Mouse (Mus musculus): ENCODE measurements around the gene Tgfbr3l.
"Not testable (repeated sequence)": the region's sequence is repeated elsewhere in the genome, so short reads cannot be mapped to it uniquely, and the experiment has no call there.

The Tgfbr3l gene

GRCm38 (mm10) chr8:4237814-4238433 is 10.1 kb upstream of the Tgfbr3l start:
- DNase-seq (ENCODE audit: low spot score in 2 of 2) = no peak

- DNase-seq (ENCODE audit: low spot score in 2 of 2) = peak; percentile 100
These were observed 9.4 kb upstream of the Tgfbr3l start, which contains the start of the genes Map2k7 and Gm49320 for GRCm38 (mm10) chr8:4238434-4239192. Map2k7 (plus strand) TSS chr8:4238740. Gm49320 (plus strand) TSS chr8:4238865.

- DNase-seq (ENCODE audit: low spot score in 2 of 2) = no peak
These were observed 8.7 kb upstream of the Tgfbr3l start for GRCm38 (mm10) chr8:4239193-4239890.

- DNase-seq (ENCODE audit: low spot score in 2 of 2) = no peak
These were observed 3.0 kb upstream of the Tgfbr3l start for GRCm38 (mm10) chr8:4245061-4245460.

- DNase-seq (ENCODE audit: low spot score in 2 of 2) = no peak
These were observed 2.3 kb upstream of the Tgfbr3l start for GRCm38 (mm10) chr8:4245737-4246136.

GRCm38 (mm10) chr8:4247241-4247640 is 773 bp upstream of the Tgfbr3l start:
- no peak for DNase-seq (ENCODE audit: low spot score in 2 of 2)

GRCm38 (mm10) chr8:4249213-4249612 is 1.2 kb downstream of the Tgfbr3l start:
- no peak for DNase-seq (ENCODE audit: low spot score in 2 of 2)

GRCm38 (mm10) chr8:4250306-4250970 is 2.4 kb downstream of the Tgfbr3l start:
- peak; percentile 75 to 82 for DNase-seq (ENCODE audit: low spot score in 2 of 2)

GRCm38 (mm10) chr8:4252116-4252760 is 4.2 kb downstream of the Tgfbr3l start:
- no peak for DNase-seq (ENCODE audit: low spot score in 2 of 2)

- DNase-seq (ENCODE audit: low spot score in 2 of 2) = peak; percentile 82 to 93
These were observed 5.2 kb downstream of the Tgfbr3l start, which contains the start of gene Snapc2 for GRCm38 (mm10) chr8:4252934-4253841. Snapc2 (plus strand) TSS chr8:4253080.

- DNase-seq (ENCODE audit: low spot score in 2 of 2) = peak in 1 of 2 experiments; percentile 81
These were observed 6.0 kb downstream of the Tgfbr3l start for GRCm38 (mm10) chr8:4254001-4254400.

- DNase-seq (ENCODE audit: low spot score in 2 of 2) = not testable (repeated sequence)
These were observed 7.5 kb downstream of the Tgfbr3l start for GRCm38 (mm10) chr8:4255471-4255870.

GRCm38 (mm10) chr8:4256911-4257310 is 8.9 kb downstream of the Tgfbr3l start:
- no peak for DNase-seq (ENCODE audit: low spot score in 2 of 2)

GRCm38 (mm10) chr8:4257350-4257749 is 9.3 kb downstream of the Tgfbr3l start:
- DNase-seq (ENCODE audit: low spot score in 2 of 2) = no peak

- DNase-seq (ENCODE audit: low spot score in 2 of 2) = peak; percentile 82 to 93
These were observed 10.2 kb downstream of the Tgfbr3l start for GRCm38 (mm10) chr8:4258233-4258632.

- DNase-seq (ENCODE audit: low spot score in 2 of 2) = peak in 1 of 2 experiments; percentile 75
These were observed 10.7 kb downstream of the Tgfbr3l start for GRCm38 (mm10) chr8:4258678-4259077.

- DNase-seq (ENCODE audit: low spot score in 2 of 2) = peak; percentile 89 to 94
These were observed 11.3 kb downstream of the Tgfbr3l start, which contains the start of gene Ctxn1 for GRCm38 (mm10) chr8:4259125-4259804. Ctxn1 (minus strand) TSS chr8:4259274.

- no peak for DNase-seq (ENCODE audit: low spot score in 2 of 2)
These were observed 11.8 kb downstream of the Tgfbr3l start for GRCm38 (mm10) chr8:4259805-4260170.

- DNase-seq (ENCODE audit: low spot score in 2 of 2) = no peak
These were observed 15.2 kb downstream of the Tgfbr3l start for GRCm38 (mm10) chr8:4263105-4263791.

Data from cerebellum, postnatal 4 days (tissue).